Mouse (Mus musculus) intestine, postnatal 0 days (tissue): ENCODE data around the gene Olfr319. TPM values are rescaled to one million over a fixed set of nuclear protein-coding genes. Genes with fewer than 3 reads are reported as not detected.
"Not testable (repeated sequence)": the region's sequence is repeated elsewhere in the genome, so short reads cannot be mapped to it uniquely, and the experiment has no call there.

Source experiments
- ATAC-seq: fragments of 200-750 bp; cut with Nextera tagmentation; 2 replicates; pipeline ENCODE4 v1.8.0; 2017; ENCODE audit warnings: mild to moderate bottlenecking, moderate TSS enrichment, moderate library complexity
- H3K27ac ChIP-seq: fragments of 300-500 bp; sonication (generic); 2 replicates; pipeline ENCODE4 v1.5.1; 2014; ENCODE audit warnings: mild to moderate bottlenecking, low read depth, low read length, moderate library complexity
- H3K27me3 ChIP-seq: fragments of 300-500 bp; sonication (generic); replicated peaks from 2 replicates; pipeline ENCODE4 v1.6.1; 2014; ENCODE audit warnings: low read length, mixed read lengths; ENCODE audit not compliant: control insufficient read depth, insufficient read depth
- H3K36me3 ChIP-seq: fragments of 300-500 bp; sonication (generic); 2 replicates; pipeline ENCODE4 v1.6.1; 2014; ENCODE audit warnings: mild to moderate bottlenecking, moderate library complexity; ENCODE audit not compliant: control insufficient read depth, insufficient read depth
- H3K4me1 ChIP-seq: fragments of 300-500 bp; sonication (generic); replicated peaks from 2 replicates; pipeline ENCODE4 v1.6.1; 2014; ENCODE audit warnings: antibody characterized with exemption, low read length, mixed read lengths; ENCODE audit not compliant: control insufficient read depth, insufficient read depth
- H3K4me2 ChIP-seq: fragments of 300-500 bp; sonication (generic); replicated peaks from 2 replicates; pipeline ENCODE4 v1.6.1; 2014; ENCODE audit warnings: low read depth, mild to moderate bottlenecking, moderate library complexity
- H3K4me3 ChIP-seq: fragments of 300-500 bp; sonication (generic); 2 replicates; pipeline ENCODE4 v1.5.1; 2014; ENCODE audit warnings: low read depth, low read length
- H3K9ac ChIP-seq: fragments of 300-500 bp; sonication (generic); 2 replicates; pipeline ENCODE4 v1.6.1; 2014; ENCODE audit warnings: mild to moderate bottlenecking, low read depth, low read length
- H3K9me3 ChIP-seq: fragments of 300-500 bp; sonication (generic); 2 replicates; pipeline ENCODE4 v1.6.1; 2016; ENCODE audit warnings: mixed run types; ENCODE audit not compliant: control insufficient read depth
- CTCF ChIP-seq: sonication (generic); IDR thresholded peaks from 2 replicates; pipeline ENCODE4 v1.5.1; 2016; ENCODE audit warnings: low read depth, mild to moderate bottlenecking, control low read depth, antibody characterized with exemption, moderate library complexity
- WGBS: fragments of 180-500 bp; shearing (Covaris S2); extraction: QIAGEN DNeasy Blood & Tissue Kit; methylation state at CpG from one replicate; pipeline ENCODE4 v1.1.7; 2014; 5-methylcytosine and 5-hydroxymethylcytosine counted together
- polyA plus RNA-seq: library from polyadenylated mRNA; unstranded; fragments of >200 nt; fragmentation: Nextera tagmentation; extraction: Ambion mirVana; gene quantifications from 2 replicates; pipeline ENCODE4 v1.2.1, GENCODE M21; 2015

Olfr319 gene
- not detected in 2 replicates for polyA plus RNA-seq

DNA sequence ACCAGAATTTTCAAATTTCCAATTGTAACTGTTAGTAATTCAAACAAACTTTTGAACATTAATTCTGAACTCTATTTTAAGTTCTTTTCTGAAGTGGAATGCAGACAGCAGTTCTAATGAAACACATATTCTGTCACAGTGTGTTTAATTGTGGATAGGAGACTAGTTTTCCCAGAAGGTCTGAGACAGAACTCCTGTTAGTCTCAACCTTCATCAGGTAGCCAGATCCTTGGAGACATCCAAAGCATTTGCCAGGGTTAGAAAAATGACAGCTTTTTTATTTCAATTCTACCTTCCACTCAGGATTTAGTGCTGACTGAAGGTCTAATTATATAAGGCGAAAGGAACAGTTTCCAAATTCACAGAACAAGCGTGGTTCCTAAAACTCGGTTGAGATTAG lies at the start of gene Olfr319:
TSS of gene Olfr319 (plus strand) at position 301 of the 400 bp plus-strand sequence.
- Histone ChIP-seq H3K27ac (no peak within 1 kb of the TSS), H3K27me3 (no peaks in the 10 kb centered on the region), H3K4me3 (no peak within 1 kb of the TSS), H3K4me2 (no peak within 1 kb of the TSS), H3K4me1 (no peaks in the 10 kb centered on the region), H3K9ac (no peak within 1 kb of the TSS), H3K36me3 (no peaks in the 10 kb centered on the region), H3K9me3 (no peaks in the 10 kb centered on the region)
- TF ChIP-seq CTCF: no peak
- WGBS: 78% methylated on average over 3 of the region's 3 CpGs
- no peak for ATAC-seq

DNA sequence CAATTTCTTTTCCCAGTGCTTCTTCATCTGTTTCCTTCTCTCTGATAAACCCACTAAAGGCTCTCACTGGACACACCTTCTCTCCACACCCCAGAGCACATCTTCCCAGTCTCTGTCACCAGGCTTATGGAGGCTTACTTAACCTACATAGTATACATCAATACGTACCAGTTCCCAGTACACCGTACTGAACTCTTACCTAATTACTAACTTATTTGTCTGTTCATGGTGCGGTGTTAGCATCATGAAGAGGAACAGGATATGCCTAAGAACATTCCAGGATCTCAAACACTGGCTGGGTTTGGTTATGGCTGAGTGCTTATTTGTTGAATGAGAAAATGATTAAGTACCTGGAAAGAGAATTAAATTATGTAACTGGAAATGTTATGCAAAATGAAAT lies 43.8 kb upstream of the Olfr319 start:
- no peak overlapping the region for H3K4me2 ChIP-seq
- H3K9me3 ChIP-seq: no peaks in the 10 kb centered on the region
- ATAC-seq: no peak
- 84% methylated on average over 3 of the region's 3 CpGs for WGBS
- H3K27ac ChIP-seq: no peak overlapping the region
- no peaks in the 10 kb centered on the region for H3K27me3 ChIP-seq
- H3K36me3 ChIP-seq: no peaks in the 10 kb centered on the region
- no peaks in the 10 kb centered on the region for H3K4me1 ChIP-seq
- H3K4me3 ChIP-seq: no peak overlapping the region
- TF ChIP-seq CTCF: no peak
- H3K9ac ChIP-seq: no peak overlapping the region

DNA sequence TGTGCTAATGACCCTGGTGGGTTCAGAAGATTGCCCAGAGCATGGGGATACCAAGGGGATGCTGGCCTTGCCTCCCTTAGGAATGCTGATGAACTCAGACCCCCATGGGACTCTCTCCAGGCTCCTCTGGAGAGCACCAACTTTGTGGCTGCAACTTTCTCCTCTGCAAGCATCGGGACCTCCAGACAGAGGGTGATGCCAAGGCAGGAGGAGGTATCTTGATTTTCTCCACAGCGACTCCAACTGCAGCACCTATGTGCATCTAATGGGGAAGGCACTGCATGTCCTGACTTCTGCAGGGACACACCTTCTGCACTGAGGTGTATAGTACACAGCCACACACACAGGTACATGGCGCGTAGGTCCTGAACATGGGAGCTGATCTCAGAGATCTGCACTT lies 40.4 kb upstream of the Olfr319 start, which contains the start of gene Olfr322:
TSS of gene Olfr322 (plus strand) at position 187 of the 400 bp plus-strand sequence.
- no peak for ATAC-seq
- no peaks in the 10 kb centered on the region for H3K4me1 ChIP-seq

DNA sequence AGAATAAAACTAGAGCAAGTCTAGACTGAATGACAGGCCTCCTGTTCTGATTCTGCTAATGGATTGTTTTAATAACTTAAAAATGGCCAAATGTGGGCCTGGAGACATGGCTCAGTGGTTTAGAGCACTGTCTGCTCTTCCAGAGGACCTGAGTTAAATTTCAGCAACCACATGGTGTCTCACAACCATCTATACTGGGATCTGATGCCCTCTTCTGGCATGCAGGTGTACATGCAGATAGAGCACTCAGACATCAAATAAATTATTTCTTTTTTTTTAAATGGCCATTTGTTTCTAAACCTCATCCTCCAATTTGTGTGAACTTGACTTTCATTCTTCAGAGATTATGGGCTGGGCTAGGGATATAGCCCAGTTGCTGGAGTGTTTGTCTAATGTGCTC lies 29.7 kb upstream of the Olfr319 start:
- no peaks in the 10 kb centered on the region for H3K36me3 ChIP-seq
- no peak overlapping the region for H3K4me3 ChIP-seq
- no peak overlapping the region for H3K4me2 ChIP-seq
- no peak overlapping the region for H3K9ac ChIP-seq
- no peaks in the 10 kb centered on the region for H3K4me1 ChIP-seq
- no peaks in the 10 kb centered on the region for H3K27me3 ChIP-seq
- peak; percentile 11; the same call in 1 of the 2 replicates for TF ChIP-seq CTCF
- H3K27ac ChIP-seq: no peak overlapping the region
- no peaks in the 10 kb centered on the region for H3K9me3 ChIP-seq
- ATAC-seq: no peak

More for the DNA sequence above, 40.4 kb upstream of the Olfr319 start, which contains the start of gene Olfr322:
- WGBS: 83% methylated on average over 4 of the region's 4 CpGs
- H3K9me3 ChIP-seq: no peaks in the 10 kb centered on the region
- H3K9ac ChIP-seq: no peak within 1 kb of the TSS
- no peak for TF ChIP-seq CTCF
- H3K36me3 ChIP-seq: no peaks in the 10 kb centered on the region
- no peaks in the 10 kb centered on the region for H3K27me3 ChIP-seq
- H3K4me3 ChIP-seq: no peak within 1 kb of the TSS
- no peak within 1 kb of the TSS for H3K4me2 ChIP-seq
- no peak within 1 kb of the TSS for H3K27ac ChIP-seq

- no peak for ATAC-seq
- Histone ChIP-seq H3K36me3 (no peaks in the 10 kb centered on the region), H3K9me3 (no peaks in the 10 kb centered on the region), H3K27ac (no peak overlapping the region), H3K4me1 (no peaks in the 10 kb centered on the region), H3K4me3 (no peak overlapping the region), H3K27me3 (no peaks in the 10 kb centered on the region), H3K9ac (no peak overlapping the region), H3K4me2 (no peak overlapping the region)
- TF ChIP-seq CTCF: peak; percentile 21; the same call in 1 of the 2 replicates
- WGBS: 45% methylated on average over 4 of the region's 4 CpGs
Measured at GRCm38 (mm10) chr11:58671825-58672224, 27.1 kb upstream of the Olfr319 start.

DNA sequence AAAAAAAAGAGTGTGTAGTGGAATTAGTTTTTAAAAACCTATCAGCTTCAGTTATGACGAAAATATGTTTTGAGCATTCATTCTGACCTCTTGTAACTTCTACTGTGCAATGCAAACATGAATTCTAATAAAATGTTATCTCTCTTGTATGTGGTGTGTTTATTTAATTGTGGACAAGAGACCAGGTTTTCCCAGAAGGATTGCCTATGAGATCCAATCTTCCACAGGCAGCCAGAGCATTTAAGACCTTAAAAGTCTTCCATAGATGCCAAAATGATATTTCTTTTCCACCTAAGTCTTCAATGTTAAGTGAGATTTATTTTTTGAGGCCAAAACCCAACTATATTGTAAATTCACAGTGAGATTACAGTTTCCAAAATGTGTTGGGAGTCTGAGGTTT lies 18.2 kb upstream of the Olfr319 start, which contains the start of gene Olfr320:
TSS of gene Olfr320 (plus strand) at position 301 of the 400 bp plus-strand sequence.
- no peaks in the 10 kb centered on the region for H3K4me1 ChIP-seq
- no peaks in the 10 kb centered on the region for H3K36me3 ChIP-seq
- H3K27me3 ChIP-seq: no peaks in the 10 kb centered on the region
- 84% methylated on average over 1 of the region's 1 CpGs for WGBS
- no peaks in the 10 kb centered on the region for H3K9me3 ChIP-seq
- H3K4me2 ChIP-seq: no peak within 1 kb of the TSS
- no peak within 1 kb of the TSS for H3K9ac ChIP-seq
- H3K27ac ChIP-seq: no peak within 1 kb of the TSS
- H3K4me3 ChIP-seq: no peak within 1 kb of the TSS
- ATAC-seq: no peak
- no peak for TF ChIP-seq CTCF

- Histone ChIP-seq H3K36me3 (no peaks in the 10 kb centered on the region), H3K4me3 (no peak overlapping the region), H3K27me3 (no peaks in the 10 kb centered on the region), H3K9me3 (no peaks in the 10 kb centered on the region), H3K9ac (no peak overlapping the region), H3K4me2 (no peak overlapping the region), H3K4me1 (no peaks in the 10 kb centered on the region), H3K27ac (no peak overlapping the region)
- no peak for ATAC-seq
- 79% methylated on average over 11 of the region's 11 CpGs for WGBS
- no peak for TF ChIP-seq CTCF
Measured at GRCm38 (mm10) chr11:58709086-58709485, 10.1 kb downstream of the Olfr319 start.

DNA sequence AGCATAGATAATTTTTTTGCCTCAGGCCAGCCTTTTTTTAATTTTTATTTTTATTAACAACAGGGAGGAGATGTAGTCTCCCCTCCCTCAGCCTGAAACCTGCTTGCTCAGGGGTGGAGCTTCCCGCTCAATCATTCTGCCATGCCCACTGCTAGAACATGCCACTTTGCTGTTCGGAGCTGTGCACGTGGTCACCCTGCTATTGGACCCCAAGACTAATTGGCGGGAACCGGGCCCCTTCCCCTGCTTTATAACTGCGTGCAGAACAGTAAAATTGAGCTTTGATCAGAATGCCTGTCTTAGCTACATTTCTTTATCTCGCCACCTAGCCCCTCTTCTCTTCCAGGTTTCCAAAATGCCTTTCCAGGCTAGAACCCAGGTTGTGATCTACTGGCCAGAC lies 18.8 kb downstream of the Olfr319 start:
- H3K27ac ChIP-seq, H3K4me2 ChIP-seq, H3K4me3 ChIP-seq, ATAC-seq, H3K4me1 ChIP-seq, H3K9me3 ChIP-seq, H3K9ac ChIP-seq, H3K36me3 ChIP-seq, H3K27me3 ChIP-seq: not testable (repeated sequence)
- 89% methylated on average over 6 of the region's 7 CpGs for WGBS
